Mouse (Mus musculus) embryonic fibroblast, embryonic 13.5 days (primary cell): ENCODE data around the gene Zfp804b. TPM values are rescaled to one million over a fixed set of nuclear protein-coding genes. Genes with fewer than 3 reads are reported as not detected.
A peak's percentile ranks its signal among the peaks of the same experiment; 100 is the strongest.
"Not testable (repeated sequence)": the region's sequence is repeated elsewhere in the genome, so short reads cannot be mapped to it uniquely, and the experiment has no call there.

Experiments used
- H3K27ac ChIP-seq: 2 replicates; pipeline ENCODE4 v1.5.1; 2012; ENCODE audit warnings: low read length, control low read depth, inconsistent platforms; ENCODE audit not compliant: insufficient read depth
- H3K4me1 ChIP-seq: 2 replicates; pipeline ENCODE4 v1.6.1; 2011; ENCODE audit warnings: low read length; ENCODE audit not compliant: control insufficient read depth, insufficient read depth
- H3K4me3 ChIP-seq: 2 replicates; pipeline ENCODE4 v1.5.1; 2011; ENCODE audit warnings: mild to moderate bottlenecking, control low read depth, low read length; ENCODE audit not compliant: insufficient read depth
- CTCF ChIP-seq: IDR thresholded peaks from 2 replicates; pipeline ENCODE4 v1.5.1; 2011; ENCODE audit warnings: mild to moderate bottlenecking, control low read depth, low read length, moderate library complexity, borderline replicate concordance; ENCODE audit not compliant: insufficient read depth
- POLR2A ChIP-seq: IDR thresholded peaks from 2 replicates; pipeline ENCODE4 v1.6.1; 2011; ENCODE audit warnings: low read depth, mild to moderate bottlenecking, control low read depth, low read length, moderate library complexity
- polyA plus RNA-seq: library from polyadenylated mRNA; stranded (reverse); fragments of >200 nt; gene quantifications from 2 replicates; pipeline ENCODE4 v1.2.4, GENCODE M21; 2011; ENCODE audit warnings: low read depth; ENCODE audit not compliant: missing spikeins, insufficient read length

Gene Zfp804b
- polyA plus RNA-seq: not detected in 2 replicates

GRCm38 (mm10) chr5:7344145-7345010 is at the start of gene Zfp804b:
Zfp804b (minus strand) TSS chr5:7344756.
- no peak within 1 kb of the TSS for H3K27ac ChIP-seq
- peak within 1 kb of the TSS; percentile 18 for H3K4me3 ChIP-seq
- TF ChIP-seq POLR2A (no peak), CTCF (peak; percentile 23; the same call in 1 of the 2 replicates)

GRCm38 (mm10) chr5:7364616-7365015 is 20.1 kb upstream of the Zfp804b start:
- not testable (repeated sequence) for H3K4me1 ChIP-seq, H3K4me3 ChIP-seq, H3K27ac ChIP-seq

More at GRCm38 (mm10) chr5:7344145-7345010, at the start of gene Zfp804b:
- no peaks in the 10 kb centered on the region for H3K4me1 ChIP-seq

- Histone ChIP-seq H3K4me1 (no peaks in the 10 kb centered on the region), H3K4me3 (peak overlapping the region; percentile 18), H3K27ac (no peak overlapping the region)
- TF ChIP-seq POLR2A: no peak
- no peak for TF ChIP-seq CTCF
Measured at GRCm38 (mm10) chr5:7345011-7345389, 444 bp upstream of the Zfp804b start.

GRCm38 (mm10) chr5:7325594-7325993 is 19.0 kb downstream of the Zfp804b start:
- TF ChIP-seq POLR2A (no peak), CTCF (no peak)
- H3K4me3 ChIP-seq: no peak overlapping the region
- H3K4me1 ChIP-seq: no peaks in the 10 kb centered on the region
- no peak overlapping the region for H3K27ac ChIP-seq

GRCm38 (mm10) chr5:7303819-7304218 is 40.7 kb downstream of the Zfp804b start, which contains the start of gene Tex47:
Tex47 (plus strand) TSS chr5:7304119.
- Histone ChIP-seq H3K4me3 (no peak within 1 kb of the TSS), H3K27ac (no peak within 1 kb of the TSS), H3K4me1 (no peaks in the 10 kb centered on the region)
- TF ChIP-seq POLR2A (no peak), CTCF (no peak)

GRCm38 (mm10) chr5:7302969-7303368 is 41.6 kb downstream of the Zfp804b start:
- Histone ChIP-seq H3K4me1 (no peaks in the 10 kb centered on the region), H3K27ac (no peak overlapping the region), H3K4me3 (no peak overlapping the region)
- TF ChIP-seq CTCF: no peak
- no peak for TF ChIP-seq POLR2A

- Histone ChIP-seq H3K4me3 (no peak overlapping the region), H3K27ac (no peak overlapping the region), H3K4me1 (no peaks in the 10 kb centered on the region)
- TF ChIP-seq CTCF (no peak), POLR2A (no peak)
Measured at GRCm38 (mm10) chr5:7284336-7284735, 60.2 kb downstream of the Zfp804b start.

- TF ChIP-seq POLR2A (no peak), CTCF (no peak)
- H3K27ac ChIP-seq: no peak overlapping the region
- no peaks in the 10 kb centered on the region for H3K4me1 ChIP-seq
- H3K4me3 ChIP-seq: no peak overlapping the region
Measured at GRCm38 (mm10) chr5:7276659-7277455, 67.7 kb downstream of the Zfp804b start.

GRCm38 (mm10) chr5:7177589-7177988 is 167.0 kb downstream of the Zfp804b start:
- TF ChIP-seq POLR2A: no peak
- no peak for TF ChIP-seq CTCF
- H3K4me3 ChIP-seq: no peak overlapping the region
- no peak overlapping the region for H3K27ac ChIP-seq
- no peaks in the 10 kb centered on the region for H3K4me1 ChIP-seq

- H3K4me1 ChIP-seq: no peaks in the 10 kb centered on the region
- no peak for TF ChIP-seq POLR2A
- no peak for TF ChIP-seq CTCF
- no peak overlapping the region for H3K27ac ChIP-seq
- no peak overlapping the region for H3K4me3 ChIP-seq
Measured at GRCm38 (mm10) chr5:7139658-7140057, 204.9 kb downstream of the Zfp804b start.
